Mouse (Mus musculus): ENCODE data around the gene Wnt2b.

- no peak for TF ChIP-seq CTCF (IDR thresholded peaks at IDR 0.05; ENCODE audit: extremely low read depth, insufficient read length, insufficient replicate concordance, low read depth, low read length)
- TF ChIP-seq POLR2A (IDR thresholded peaks at IDR 0.05; ENCODE audit: low read depth, low read length), result no peak
Observed at GRCm38 (mm10) chr3:105001374-105001773, 39.7 kb upstream of the Wnt2b start.
